Mouse (Mus musculus) testis, adult 2 months (tissue): Measurements from ENCODE around the gene Olfr1441.

Experiments used
- CTCF ChIP-seq: fragments of 200-500 bp; IDR thresholded peaks from 2 replicates; pipeline ENCODE4 v1.5.1; 2012; ENCODE audit warnings: low read depth, mild to moderate bottlenecking, inconsistent platforms, low read length, moderate library complexity; ENCODE audit not compliant: control insufficient read depth, insufficient read depth, insufficient replicate concordance
- POLR2A ChIP-seq: fragments of 200-500 bp; IDR thresholded peaks from 2 replicates; pipeline ENCODE4 v1.6.1; 2012; ENCODE audit warnings: low read depth, mild to moderate bottlenecking, inconsistent platforms, low read length, moderate library complexity; ENCODE audit not compliant: control insufficient read depth

- TF ChIP-seq CTCF (no peak), POLR2A (no peak)
Measured at GRCm38 (mm10) chr19:12418312-12418711, 1.1 kb downstream of the Olfr1441 start.
